24 mouse cellular contexts compared by ENCODE assay signal in genomic region chr4:32393226-32393625, GRCm38 (mm10).
"Had no signal": no experiment of that assay in that cellular context is flagged by ENCODE, and none has a peak within 500 bp of the region (broad histone marks: within the 10 kb centered on the region; RNA-seq: fewer than 3 reads in every experiment).

No protein-coding gene starts in this region.

- H3K27me3 ChIP-seq: heart, embryonic 13.5 days; heart, embryonic 15.5 days; intestine, embryonic 15.5 days; limb, embryonic 13.5 days; limb, embryonic 15.5 days; liver, embryonic 12.5 days had no signal

- DNase-seq: gastrocnemius, postnatal 14 days; gastrocnemius, postnatal 36 days; heart, adult 11 months; heart, adult 2 months; heart, postnatal 14 days; heart, postnatal 36 days; kidney, adult 18-20 months; kidney, adult 8-10 months; kidney, postnatal 10 days; kidney, postnatal 36 days; layer of hippocampus, adult 9-11 months; layer of hippocampus, postnatal 36 days; left cerebral cortex, postnatal 4 days had no signal

- H3K4me3 ChIP-seq: heart, adult 2 months; heart, embryonic 13.5 days; heart, embryonic 15.5 days; intestine, embryonic 15.5 days; limb, embryonic 13.5 days; limb, embryonic 15.5 days; liver, embryonic 12.5 days had no signal

- H3K4me2 ChIP-seq: heart, embryonic 11.5 days; heart, embryonic 13.5 days; heart, embryonic 15.5 days; hindbrain, embryonic 14.5 days; intestine, embryonic 15.5 days; limb, embryonic 13.5 days; limb, embryonic 15.5 days; liver, embryonic 12.5 days had no signal

- H3K9ac ChIP-seq: heart, embryonic 13.5 days; heart, embryonic 15.5 days; hindbrain, embryonic 14.5 days; intestine, embryonic 15.5 days; limb, embryonic 13.5 days; limb, embryonic 15.5 days; liver, embryonic 12.5 days; liver, embryonic 14.5 days had no signal

- H3K27ac ChIP-seq: heart, adult 2 months; heart, embryonic 13.5 days; heart, embryonic 15.5 days; hindbrain, embryonic 14.5 days; intestine, embryonic 15.5 days; limb, embryonic 13.5 days; limb, embryonic 15.5 days; liver, embryonic 12.5 days; liver, embryonic 14.5 days had no signal

- H3K9me3 ChIP-seq: heart, embryonic 13.5 days; heart, embryonic 15.5 days; intestine, embryonic 15.5 days; limb, embryonic 13.5 days; limb, embryonic 15.5 days; liver, embryonic 12.5 days had no signal

- ATAC-seq: hindbrain, embryonic 16.5 days; intestine, embryonic 15.5 days; intestine, postnatal 0 days; liver, embryonic 12.5 days had no signal

- H3K36me3 ChIP-seq: heart, embryonic 15.5 days; intestine, embryonic 15.5 days; limb, embryonic 13.5 days; limb, embryonic 15.5 days; liver, embryonic 12.5 days had no signal
